Mouse (Mus musculus): Measurements from ENCODE around the gene Foxo3. TPM values are rescaled to one million over a fixed set of nuclear protein-coding genes. Genes with fewer than 3 reads are reported as not detected.

The Foxo3 gene
- polyA plus RNA-seq, 1 experiment, result 49.3 TPM

DNA sequence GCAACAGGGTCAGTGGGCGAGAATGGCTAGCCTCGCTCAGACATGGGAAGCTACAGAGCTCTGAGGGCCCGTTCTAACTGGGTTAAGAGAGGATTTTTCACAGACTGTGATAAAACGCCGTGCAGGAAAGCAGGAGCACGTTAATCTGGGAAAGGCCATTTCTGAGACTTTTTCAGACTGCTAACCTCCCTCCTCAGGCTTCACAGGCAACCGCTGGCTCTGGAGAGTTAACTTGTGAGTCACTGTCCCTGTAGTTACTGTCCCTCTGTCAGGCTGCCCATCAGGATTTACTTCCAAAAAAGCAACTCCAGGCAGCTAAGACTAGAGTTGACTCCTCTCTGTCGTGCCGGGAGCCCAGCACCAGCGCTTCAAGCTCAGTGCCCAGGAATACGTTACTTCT, 54.6 kb downstream of the Foxo3 start:
- no peak for DNase-seq
- WGBS, result 61% methylated on average over 11 of the region's 11 CpGs

DNA sequence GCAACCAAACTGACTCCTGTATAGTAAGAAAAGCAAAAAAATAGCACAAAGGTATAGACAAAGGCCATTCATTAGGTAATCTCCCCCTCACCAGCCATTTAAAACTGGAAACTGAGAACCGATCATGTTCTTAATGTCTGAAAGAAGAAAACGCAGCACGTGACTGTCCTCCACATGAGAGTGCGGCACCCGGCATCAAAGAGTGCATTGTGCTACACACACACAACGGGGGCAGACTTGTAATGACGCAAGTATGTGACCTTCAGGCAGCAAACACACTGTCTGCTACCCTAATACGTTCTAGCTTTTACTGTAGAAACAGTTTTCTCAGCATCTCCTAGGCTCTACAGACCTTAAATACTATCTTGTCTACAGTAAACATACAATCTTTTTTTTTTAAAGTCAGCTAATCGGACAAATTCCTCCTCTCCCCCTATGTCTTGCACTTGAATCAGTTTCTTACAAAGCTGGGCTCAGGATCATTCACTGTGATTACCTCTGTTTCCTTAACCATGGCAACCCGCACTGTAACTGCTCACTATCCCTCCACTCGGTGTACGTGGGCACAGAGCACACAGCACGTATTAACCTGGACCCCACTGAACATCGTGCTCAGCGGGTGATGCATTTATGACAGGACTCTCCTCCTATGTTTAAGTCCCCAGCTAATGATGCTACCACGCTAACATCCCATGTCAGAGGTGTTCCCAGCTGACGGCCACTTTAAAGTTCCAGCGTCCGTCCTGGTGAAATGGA, 55.2 kb downstream of the Foxo3 start:
- Histone ChIP-seq H3K4me3 (replicated peaks; ENCODE audit: extremely low read depth, low read depth, low read length) (no peak overlapping the region), H3K4me1 (ENCODE audit: control insufficient read depth, insufficient read depth, low read length) (peaks cover 24% of the 10 kb centered on the region)
- DNase-seq, result no peak
- 77% methylated on average over 19 of the region's 19 CpGs for WGBS
- TF ChIP-seq POLR2A (IDR thresholded peaks at IDR 0.05; ENCODE audit: borderline replicate concordance, extremely low read depth, low read depth, low read length), result no peak

More for the DNA sequence above, 54.6 kb downstream of the Foxo3 start:
- TF ChIP-seq POLR2A (IDR thresholded peaks at IDR 0.05; ENCODE audit: borderline replicate concordance, extremely low read depth, low read depth, low read length), result no peak
- Histone ChIP-seq H3K4me1 (ENCODE audit: control insufficient read depth, insufficient read depth, low read length) (peaks cover 21% of the 10 kb centered on the region), H3K4me3 (replicated peaks; ENCODE audit: extremely low read depth, low read depth, low read length) (no peak overlapping the region)

DNA sequence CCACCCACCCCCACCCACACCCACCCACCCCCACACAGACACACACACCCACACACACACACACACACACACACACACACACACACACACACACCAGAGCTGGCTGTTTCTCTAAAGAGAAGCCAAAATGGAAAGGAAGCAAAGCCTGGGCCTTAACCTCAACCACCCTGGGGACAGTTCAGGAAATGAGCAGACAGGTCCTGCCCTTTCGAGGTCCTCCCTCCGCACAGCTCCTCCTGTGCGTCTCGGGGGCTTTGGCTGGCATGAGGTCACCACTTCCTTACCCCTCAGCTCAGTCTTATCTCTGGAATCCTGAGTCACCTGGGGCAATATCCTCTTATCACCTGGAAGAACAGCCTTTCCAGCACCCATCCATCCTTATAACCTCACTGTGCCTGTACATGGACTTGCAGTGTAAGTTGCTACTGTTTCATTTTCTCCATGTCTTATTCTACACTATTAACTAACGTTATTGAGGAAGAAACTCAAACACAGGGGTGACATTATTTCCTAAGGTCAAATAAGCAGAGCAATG, 56.1 kb downstream of the Foxo3 start:
- DNase-seq, result no peak
- H3K4me3 ChIP-seq (replicated peaks; ENCODE audit: extremely low read depth, low read depth, low read length), result no peak overlapping the region
- TF ChIP-seq CTCF (IDR thresholded peaks at IDR 0.05; ENCODE audit: insufficient read depth, low read length), result no peak
- TF ChIP-seq POLR2A (IDR thresholded peaks at IDR 0.05; ENCODE audit: borderline replicate concordance, extremely low read depth, low read depth, low read length), result no peak

DNA sequence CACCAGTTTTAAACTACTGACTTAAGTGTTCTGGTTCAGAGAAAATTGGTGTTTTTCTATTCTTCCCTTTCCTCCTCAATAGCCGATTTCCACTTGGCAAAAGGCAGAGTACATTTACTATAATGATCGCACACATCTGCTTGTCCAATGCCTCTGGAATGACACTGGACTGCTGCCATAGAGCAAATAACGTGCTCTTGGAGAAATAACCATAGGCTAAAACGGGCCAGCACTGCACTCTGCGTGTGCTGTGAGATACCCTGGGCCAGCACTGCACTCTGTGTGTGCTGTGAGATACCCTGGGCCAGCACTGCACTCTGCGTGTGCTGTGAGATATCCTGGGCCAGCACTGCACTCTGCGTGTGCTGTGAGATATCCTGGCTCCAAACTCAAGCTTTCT, 65.1 kb downstream of the Foxo3 start:
- no peak for DNase-seq
- TF ChIP-seq CTCF (IDR thresholded peaks at IDR 0.05; ENCODE audit: insufficient read depth, low read length) (no peak), POLR2A (IDR thresholded peaks at IDR 0.05; ENCODE audit: borderline replicate concordance, extremely low read depth, low read depth, low read length) (no peak)
- WGBS, result 52% methylated on average over 7 of the region's 7 CpGs
- H3K4me3 ChIP-seq (replicated peaks; ENCODE audit: extremely low read depth, low read depth, low read length), result no peak overlapping the region
- H3K4me1 ChIP-seq (ENCODE audit: control insufficient read depth, insufficient read depth, low read length), result peaks cover 16% of the 10 kb centered on the region

More for the DNA sequence above, 56.1 kb downstream of the Foxo3 start:
- peaks cover 19% of the 10 kb centered on the region for H3K4me1 ChIP-seq (ENCODE audit: control insufficient read depth, insufficient read depth, low read length)
- WGBS, result 35% methylated on average over 5 of the region's 5 CpGs

DNA sequence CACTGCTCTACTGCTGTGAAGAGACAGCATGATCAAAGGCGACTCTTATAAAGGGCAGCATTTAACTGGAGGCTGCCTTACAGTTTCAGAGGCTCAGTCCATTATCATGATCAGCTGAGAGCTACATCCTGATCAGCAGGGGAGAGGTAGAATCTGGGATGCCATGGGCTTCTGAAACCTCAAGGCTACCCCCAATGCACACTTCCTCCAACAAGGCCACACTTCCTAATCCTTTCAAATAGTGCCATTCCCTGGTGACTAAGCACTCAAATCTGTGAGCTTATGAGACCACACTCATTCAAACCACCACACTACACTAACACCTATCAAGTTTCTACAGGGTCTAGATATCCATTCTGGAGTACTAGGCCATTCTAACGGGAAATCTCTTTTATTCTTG, 65.9 kb downstream of the Foxo3 start:
- H3K4me3 ChIP-seq (replicated peaks; ENCODE audit: extremely low read depth, low read depth, low read length), result no peak overlapping the region
- no peak for TF ChIP-seq CTCF (IDR thresholded peaks at IDR 0.05; ENCODE audit: insufficient read depth, low read length)
- no peak for TF ChIP-seq POLR2A (IDR thresholded peaks at IDR 0.05; ENCODE audit: borderline replicate concordance, extremely low read depth, low read depth, low read length)
- DNase-seq, result no peak
- peaks cover 18% of the 10 kb centered on the region for H3K4me1 ChIP-seq (ENCODE audit: control insufficient read depth, insufficient read depth, low read length)
- 84% methylated on average over 2 of the region's 2 CpGs for WGBS

DNA sequence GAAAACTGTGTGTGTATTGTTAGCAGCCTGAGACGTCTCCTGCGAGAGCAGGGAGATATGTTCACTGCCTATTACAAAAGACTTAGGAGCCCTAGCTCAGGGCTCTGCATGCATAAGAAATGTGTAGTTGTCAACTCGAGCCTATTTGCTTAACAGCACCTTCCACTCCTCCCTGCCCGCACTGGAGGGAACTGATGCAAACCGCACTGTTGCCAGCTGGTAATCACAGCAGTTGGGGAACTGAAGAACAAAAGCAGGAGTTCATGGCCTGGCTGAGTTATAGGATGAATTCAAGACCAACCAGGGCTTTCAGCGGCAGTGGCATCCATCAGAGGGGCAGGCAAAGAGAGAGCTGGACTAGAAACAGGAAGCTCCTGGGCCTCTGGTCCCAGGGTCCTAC, 66.7 kb downstream of the Foxo3 start:
- 61% methylated on average over 6 of the region's 6 CpGs for WGBS
- Histone ChIP-seq H3K4me3 (replicated peaks; ENCODE audit: extremely low read depth, low read depth, low read length) (no peak overlapping the region), H3K4me1 (ENCODE audit: control insufficient read depth, insufficient read depth, low read length) (peaks cover 20% of the 10 kb centered on the region)
- no peak for DNase-seq
- no peak for TF ChIP-seq CTCF (IDR thresholded peaks at IDR 0.05; ENCODE audit: insufficient read depth, low read length)
- no peak for TF ChIP-seq POLR2A (IDR thresholded peaks at IDR 0.05; ENCODE audit: borderline replicate concordance, extremely low read depth, low read depth, low read length)

DNA sequence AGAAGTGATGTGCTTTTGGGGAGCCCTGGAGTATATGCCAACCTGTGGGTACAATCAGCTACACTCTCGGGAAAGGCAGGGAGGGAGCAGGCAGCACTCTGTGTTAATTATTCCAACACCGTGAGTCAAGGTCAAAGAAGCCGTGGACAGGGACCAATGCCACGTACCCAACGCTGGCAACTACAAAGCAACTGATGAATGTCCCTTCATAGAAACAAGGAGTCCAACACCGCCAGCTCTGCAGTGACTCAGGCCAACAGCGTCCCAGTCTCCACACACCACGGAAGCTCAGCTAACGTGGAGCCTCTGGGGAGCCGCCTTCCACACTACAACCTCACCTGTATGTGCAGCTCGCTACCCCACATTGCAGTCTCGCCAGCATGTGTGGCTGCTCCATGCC, 68.9 kb downstream of the Foxo3 start:
- no peak overlapping the region for H3K4me3 ChIP-seq (replicated peaks; ENCODE audit: extremely low read depth, low read depth, low read length)

DNA sequence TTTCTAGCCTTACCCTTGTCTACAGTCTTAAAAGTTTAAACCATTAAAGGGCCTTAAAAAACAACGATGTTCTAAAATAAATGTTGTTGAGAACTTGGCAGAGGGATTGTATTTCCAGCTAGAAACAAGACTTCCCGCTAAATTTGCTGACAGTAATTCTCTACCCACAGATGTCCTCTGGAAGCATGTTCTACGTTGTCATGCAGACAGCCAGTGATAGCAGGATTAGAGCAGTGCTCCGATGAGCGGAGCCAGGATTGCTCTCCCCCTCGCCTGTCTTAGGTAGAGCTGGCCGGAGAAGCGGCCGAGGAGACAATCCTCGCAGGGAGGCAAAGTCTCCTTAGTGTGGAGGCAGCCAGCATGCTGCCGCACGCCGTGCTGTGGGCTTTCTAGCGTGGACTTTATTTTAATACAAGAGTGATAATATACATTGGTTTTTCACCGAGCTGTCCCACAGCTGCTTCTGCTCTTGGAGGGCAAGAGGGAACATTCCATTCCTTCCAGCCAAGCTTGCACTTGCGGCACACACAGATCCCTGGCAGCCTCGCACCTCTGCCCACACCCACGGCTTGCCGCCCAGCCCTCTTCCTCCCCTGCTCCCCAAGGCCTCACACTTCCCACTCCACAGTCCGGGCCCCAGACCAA, 71.7 kb downstream of the Foxo3 start:
- DNase-seq, result no peak
- 47% methylated on average over 20 of the region's 20 CpGs for WGBS
- Histone ChIP-seq H3K4me1 (ENCODE audit: control insufficient read depth, insufficient read depth, low read length) (peaks cover 32% of the 10 kb centered on the region), H3K4me3 (replicated peaks; ENCODE audit: extremely low read depth, low read depth, low read length) (no peak overlapping the region)
- TF ChIP-seq POLR2A (IDR thresholded peaks at IDR 0.05; ENCODE audit: borderline replicate concordance, extremely low read depth, low read depth, low read length) (no peak), CTCF (IDR thresholded peaks at IDR 0.05; ENCODE audit: insufficient read depth, low read length) (no peak)

More for the DNA sequence above, 68.9 kb downstream of the Foxo3 start:
- TF ChIP-seq POLR2A (IDR thresholded peaks at IDR 0.05; ENCODE audit: borderline replicate concordance, extremely low read depth, low read depth, low read length) (no peak), CTCF (IDR thresholded peaks at IDR 0.05; ENCODE audit: insufficient read depth, low read length) (no peak)
- no peak for DNase-seq
- WGBS, result 76% methylated on average over 12 of the region's 12 CpGs
- H3K4me1 ChIP-seq (ENCODE audit: control insufficient read depth, insufficient read depth, low read length), result peaks cover 29% of the 10 kb centered on the region

DNA sequence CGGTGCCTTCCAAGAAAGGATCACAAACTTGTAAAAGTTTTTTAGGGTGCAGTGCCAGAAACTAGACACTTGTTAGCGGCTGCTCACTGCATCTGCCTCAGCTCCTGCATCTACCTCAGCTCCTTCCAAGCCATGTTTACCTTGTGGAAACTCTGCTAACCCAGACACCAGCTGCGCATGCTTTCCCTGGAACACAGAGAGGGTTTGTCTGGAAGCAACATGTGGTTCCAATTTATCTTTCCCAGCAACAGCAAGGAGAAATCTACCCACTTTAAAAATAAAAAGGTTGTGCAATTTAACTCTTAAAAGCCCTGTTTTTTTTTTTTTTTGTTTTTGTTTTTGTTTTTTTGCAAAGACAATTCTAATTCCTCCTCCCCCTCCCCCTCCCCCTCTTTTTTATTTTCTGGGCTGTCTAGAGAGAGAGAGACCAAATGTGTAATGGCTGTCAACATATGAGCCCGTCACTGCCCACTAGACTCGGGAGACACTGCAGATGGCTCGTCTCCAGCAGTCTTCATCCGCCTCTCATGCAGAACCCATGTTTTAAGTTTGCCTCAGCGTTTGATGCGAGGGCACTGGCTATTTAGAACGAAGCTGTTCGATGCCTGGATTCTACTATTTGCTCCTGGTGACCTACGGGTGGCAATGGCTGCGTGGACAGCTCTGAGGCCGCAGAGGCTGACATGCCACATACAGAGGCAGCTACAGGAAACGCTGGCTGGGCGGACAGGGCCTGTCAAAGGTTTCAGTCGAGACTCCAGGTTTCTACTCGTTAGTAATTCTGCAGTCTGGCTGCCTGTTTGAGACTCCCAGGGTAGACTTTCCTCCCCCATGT, 73.0 kb downstream of the Foxo3 start:
- Histone ChIP-seq H3K4me3 (replicated peaks; ENCODE audit: extremely low read depth, low read depth, low read length) (no peak overlapping the region), H3K4me1 (ENCODE audit: control insufficient read depth, insufficient read depth, low read length) (peaks cover 29% of the 10 kb centered on the region)
- 62% methylated on average over 18 of the region's 18 CpGs for WGBS
- TF ChIP-seq CTCF (IDR thresholded peaks at IDR 0.05; ENCODE audit: insufficient read depth, low read length) (no peak), POLR2A (IDR thresholded peaks at IDR 0.05; ENCODE audit: borderline replicate concordance, extremely low read depth, low read depth, low read length) (no peak)
- DNase-seq, result no peak

Data from lung, adult 2 months (tissue).